Mouse (Mus musculus) spleen, adult 12 weeks (tissue): Measurements from ENCODE around the gene Zfp969.
"Not testable (repeated sequence)": the region's sequence is repeated elsewhere in the genome, so short reads cannot be mapped to it uniquely, and the experiment has no call there.

Source experiments
- DNase-seq: peaks from one replicate; pipeline ENCODE4 v3.0.0; 2022; ENCODE audit warnings: low spot score

Zfp969 gene

GRCm38 (mm10) chr2:175703546-175703945 lies at the start of gene Zfp969:
Gene Zfp969 (minus strand): TSS chr2:175703646.
- DNase-seq: not testable (repeated sequence)

- not testable (repeated sequence) for DNase-seq
These were observed 37.8 kb upstream of the Zfp969 start, which contains the start of gene Gm2007 for GRCm38 (mm10) chr2:175741237-175741636. Gene Gm2007 (plus strand): TSS chr2:175741537.

- DNase-seq: not testable (repeated sequence)
These were observed 59.8 kb downstream of the Zfp969 start, which contains the start of gene Gm11007 for GRCm38 (mm10) chr2:175643678-175644077. Gene Gm11007 (plus strand): TSS chr2:175643978.
